Mouse (Mus musculus) kidney, postnatal 0 days (tissue): ENCODE measurements around the gene Cops4. TPM values are rescaled to one million over a fixed set of nuclear protein-coding genes. Genes with fewer than 3 reads are reported as not detected.

Experiments
- ATAC-seq: fragments of 200-750 bp; cut with Nextera tagmentation; replicated peaks from 2 replicates; pipeline ENCODE4 v1.8.0; 2017; ENCODE audit warnings: low read depth, moderate number of reproducible peaks, moderate TSS enrichment, moderate library complexity; ENCODE audit not compliant: low FRiP score
- DNase-seq: peaks from one replicate; pipeline ENCODE4 v3.0.0-alpha.2; 2016; ENCODE audit warnings: low spot score
- H3K27ac ChIP-seq: fragments of 300-500 bp; sonication (generic); 2 replicates; pipeline ENCODE4 v1.5.1; 2014; ENCODE audit warnings: mild to moderate bottlenecking
- H3K27me3 ChIP-seq: fragments of 300-500 bp; sonication (generic); 2 replicates; pipeline ENCODE4 v1.6.1; 2014; ENCODE audit warnings: low read length, mixed read lengths; ENCODE audit not compliant: insufficient read depth
- H3K36me3 ChIP-seq: fragments of 300-500 bp; sonication (generic); 2 replicates; pipeline ENCODE4 v1.6.1; 2014; ENCODE audit warnings: low read length, mixed read lengths; ENCODE audit not compliant: insufficient read depth
- H3K4me1 ChIP-seq: fragments of 300-500 bp; sonication (generic); replicated peaks from 2 replicates; pipeline ENCODE4 v1.6.1; 2014; ENCODE audit warnings: antibody characterized with exemption, low read length, mixed read lengths; ENCODE audit not compliant: insufficient read depth
- H3K4me2 ChIP-seq: fragments of 300-500 bp; sonication (generic); 2 replicates; pipeline ENCODE4 v1.6.1; 2014; ENCODE audit warnings: mild to moderate bottlenecking, low read length, moderate library complexity, mixed read lengths
- H3K4me3 ChIP-seq: fragments of 300-500 bp; sonication (generic); replicated peaks from 2 replicates; pipeline ENCODE4 v1.5.1; 2014; ENCODE audit warnings: low read depth, low read length
- H3K9ac ChIP-seq: fragments of 300-500 bp; sonication (generic); 2 replicates; pipeline ENCODE4 v1.6.1; 2014; ENCODE audit warnings: low read depth, low read length
- H3K9me3 ChIP-seq: fragments of 300-500 bp; sonication (generic); replicated peaks from 2 replicates; pipeline ENCODE4 v1.6.1; 2016; ENCODE audit warnings: low read length, inconsistent platforms, mixed read lengths
- CTCF ChIP-seq: IDR thresholded peaks from 2 replicates; pipeline ENCODE4 v1.5.1; 2016; ENCODE audit warnings: antibody characterized with exemption, low read depth, mild to moderate bottlenecking, moderate library complexity
- WGBS: fragments of 180-500 bp; shearing (Covaris S2); extraction: QIAGEN DNeasy Blood & Tissue Kit; methylation state at CpG from one replicate; pipeline ENCODE4 v1.1.7; 2014; 5-methylcytosine and 5-hydroxymethylcytosine counted together
- polyA plus RNA-seq: library from polyadenylated mRNA; unstranded; fragments of >200 nt; fragmentation: Nextera tagmentation; extraction: Ambion mirVana; gene quantifications from 2 replicates; pipeline ENCODE4 v1.2.1, GENCODE M21; 2015

Cops4 gene
- polyA plus RNA-seq, 1 experiment from 2014 or later = 142 TPM

DNA sequence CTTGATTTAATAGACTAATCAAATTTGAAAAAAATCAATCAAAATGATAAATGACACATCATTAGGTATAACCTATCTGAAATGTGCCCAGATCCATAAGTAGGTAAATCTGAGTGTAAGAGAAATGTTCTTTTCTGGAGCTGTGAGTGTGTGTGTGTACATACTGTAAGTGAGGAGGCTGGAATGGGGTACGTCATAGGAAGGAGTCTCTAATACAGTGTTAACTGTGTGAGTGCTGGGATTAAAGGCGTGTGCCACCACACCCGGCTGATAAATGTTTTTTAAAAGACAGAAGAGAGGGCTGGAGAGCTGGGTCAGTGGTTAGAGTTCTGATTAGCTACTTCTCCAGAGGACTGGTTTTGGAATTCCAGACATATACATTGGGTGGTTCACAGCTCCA is 7.5 kb downstream of the Cops4 start:
- Histone ChIP-seq H3K4me2 (no peak overlapping the region), H3K4me3 (no peak overlapping the region), H3K9ac (no peak overlapping the region), H3K9me3 (no peaks in the 10 kb centered on the region), H3K27me3 (no peaks in the 10 kb centered on the region), H3K36me3 (peaks cover 16% of the 10 kb centered on the region), H3K4me1 (no peaks in the 10 kb centered on the region), H3K27ac (no peak overlapping the region)
- no peak for TF ChIP-seq CTCF
- no peak for ATAC-seq
- WGBS = 75% methylated on average over 3 of the region's 3 CpGs
- DNase-seq = no peak

DNA sequence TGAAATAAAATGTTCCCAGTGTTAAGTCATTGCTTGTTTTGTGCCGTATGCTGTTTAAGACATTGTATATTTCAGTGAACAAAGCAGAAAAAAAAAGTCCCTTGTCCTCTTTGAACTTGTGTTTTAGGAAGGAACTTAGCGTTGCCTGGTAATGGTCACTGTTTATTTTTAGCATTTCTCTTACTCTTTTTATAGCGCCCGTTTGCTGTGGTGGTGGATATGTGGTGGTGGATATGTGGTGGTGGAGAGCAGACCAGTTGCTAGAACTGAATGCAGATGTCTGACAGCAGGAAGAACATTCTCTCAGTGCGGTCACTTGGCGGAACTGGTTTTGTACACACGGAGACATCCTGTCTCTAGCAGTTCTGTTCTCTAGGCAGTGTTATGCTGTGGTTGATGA is 8.1 kb downstream of the Cops4 start:
- Histone ChIP-seq H3K4me2 (no peak overlapping the region), H3K4me3 (no peak overlapping the region), H3K27ac (no peak overlapping the region), H3K9me3 (no peaks in the 10 kb centered on the region), H3K36me3 (peaks cover 21% of the 10 kb centered on the region), H3K4me1 (no peaks in the 10 kb centered on the region), H3K9ac (no peak overlapping the region), H3K27me3 (no peaks in the 10 kb centered on the region)
- peak; percentile 35 for DNase-seq
- no peak for TF ChIP-seq CTCF
- WGBS = 68% methylated on average over 7 of the region's 7 CpGs
- ATAC-seq = no peak

DNA sequence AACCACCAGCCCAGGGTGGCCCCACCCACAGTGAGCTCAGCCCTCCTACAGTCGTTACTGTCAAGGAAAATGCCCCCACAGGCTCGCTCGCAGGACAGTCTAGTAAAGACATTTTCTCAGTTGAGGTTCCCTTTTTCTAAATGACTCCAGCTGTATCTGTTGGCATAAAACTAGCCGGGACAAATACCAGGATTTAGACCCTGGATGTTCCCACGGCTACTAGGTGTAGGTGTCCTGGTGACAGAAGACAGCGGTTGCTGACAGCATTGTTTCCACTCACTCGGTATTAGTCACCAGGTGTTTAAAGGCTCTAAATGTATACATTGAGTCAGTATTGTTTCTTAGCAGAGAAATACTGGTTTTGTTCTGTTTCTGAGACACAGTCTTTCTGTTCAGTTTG is 17.7 kb downstream of the Cops4 start:
- no peak for DNase-seq
- Histone ChIP-seq H3K27me3 (no peaks in the 10 kb centered on the region), H3K4me3 (no peak overlapping the region), H3K9me3 (no peaks in the 10 kb centered on the region), H3K4me1 (no peaks in the 10 kb centered on the region), H3K27ac (no peak overlapping the region), H3K9ac (no peak overlapping the region), H3K36me3 (peaks cover 47% of the 10 kb centered on the region), H3K4me2 (no peak overlapping the region)
- ATAC-seq = no peak
- TF ChIP-seq CTCF = no peak
- WGBS = 83% methylated on average over 7 of the region's 7 CpGs

DNA sequence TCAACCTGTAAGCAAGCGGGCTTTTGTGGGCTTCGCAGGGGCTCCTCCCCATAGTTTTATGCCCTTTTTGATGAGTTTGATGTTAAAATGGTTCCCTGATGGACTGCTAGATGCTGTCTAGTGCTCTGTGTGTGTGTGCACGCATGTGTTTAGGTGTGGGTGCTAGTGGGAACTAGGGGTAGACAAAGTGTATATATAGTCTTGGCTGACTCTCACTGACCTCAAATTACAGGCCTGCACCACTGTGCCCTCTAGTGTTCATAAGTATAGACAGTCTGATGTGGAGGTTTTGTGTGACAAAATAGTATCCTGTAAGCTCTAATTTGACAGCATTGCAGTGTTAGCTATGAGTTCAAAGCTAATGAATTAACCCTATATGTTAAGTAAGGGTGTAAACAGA is 18.5 kb downstream of the Cops4 start:
- TF ChIP-seq CTCF = peak; percentile 82
- DNase-seq = peak; percentile 80
- H3K9me3 ChIP-seq = no peaks in the 10 kb centered on the region
- H3K27ac ChIP-seq = no peak overlapping the region
- ATAC-seq = no peak
- no peak overlapping the region for H3K9ac ChIP-seq
- H3K27me3 ChIP-seq = no peaks in the 10 kb centered on the region
- WGBS = 81% methylated on average over 3 of the region's 3 CpGs
- H3K4me1 ChIP-seq = no peaks in the 10 kb centered on the region
- no peak overlapping the region for H3K4me2 ChIP-seq
- peaks cover 39% of the 10 kb centered on the region for H3K36me3 ChIP-seq
- no peak overlapping the region for H3K4me3 ChIP-seq

DNA sequence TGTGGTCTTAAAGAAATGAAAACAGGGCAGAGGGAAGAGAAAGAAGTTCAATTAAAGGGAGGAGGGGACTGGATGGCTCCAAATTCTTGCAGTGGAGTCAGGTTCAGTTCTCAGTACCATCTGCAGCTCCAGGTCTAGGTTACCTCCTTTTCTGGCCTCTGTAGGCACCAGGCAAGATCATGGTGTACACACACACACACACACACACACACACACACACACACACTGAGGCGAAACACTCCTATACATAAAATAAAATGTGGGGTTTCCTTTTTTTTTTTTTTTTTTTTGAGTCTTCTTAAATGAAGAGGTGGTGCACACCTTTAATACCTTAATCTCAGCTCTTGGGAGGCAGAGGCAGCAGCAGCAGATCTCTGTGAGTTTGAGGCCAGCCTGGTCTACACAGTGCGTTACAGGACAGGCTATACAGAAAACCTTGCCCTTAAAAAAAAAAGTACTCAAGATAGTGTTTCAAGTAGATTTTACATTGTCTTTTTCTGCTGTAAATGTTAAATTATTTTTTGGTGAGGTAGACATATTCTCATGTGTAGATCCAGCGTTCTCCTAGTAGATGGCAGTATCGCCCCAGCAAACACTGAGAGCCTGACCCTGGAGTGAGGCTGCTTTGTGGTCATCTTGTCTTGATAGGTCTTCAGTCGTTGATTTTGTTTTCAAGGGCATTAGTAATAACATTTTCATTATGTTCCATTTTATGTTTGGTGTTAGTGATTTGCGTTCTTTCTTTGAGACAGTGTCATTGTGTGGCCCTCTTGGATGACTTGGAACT is 28.4 kb downstream of the Cops4 start:
- WGBS = 83% methylated on average over 6 of the region's 6 CpGs
- Histone ChIP-seq H3K4me2 (no peak overlapping the region), H3K4me1 (no peaks in the 10 kb centered on the region), H3K9me3 (no peaks in the 10 kb centered on the region), H3K36me3 (peaks cover 29% of the 10 kb centered on the region), H3K4me3 (no peak overlapping the region), H3K9ac (no peak overlapping the region), H3K27ac (no peak overlapping the region), H3K27me3 (no peaks in the 10 kb centered on the region)
- ATAC-seq = no peak
- DNase-seq = peak; percentile 48
- peak; percentile 70 for TF ChIP-seq CTCF

DNA sequence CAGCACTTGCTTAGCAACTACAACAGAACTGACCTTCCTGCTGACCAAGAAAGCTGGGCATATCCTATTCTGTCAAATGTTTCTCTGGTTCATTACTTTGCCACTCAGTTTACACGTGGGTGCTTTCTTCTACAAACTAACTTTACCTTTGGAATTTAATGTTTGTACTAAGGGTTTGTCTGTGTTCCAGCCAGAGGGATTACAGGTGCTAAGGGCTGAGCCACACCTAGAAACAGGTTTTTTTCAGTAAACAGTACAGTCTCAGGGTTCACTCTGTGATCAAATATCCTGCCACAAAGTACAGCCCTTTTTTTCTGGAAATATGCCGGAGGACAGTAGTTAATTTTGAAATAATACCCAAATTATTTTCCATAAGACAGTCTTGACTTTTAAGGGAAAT is 30.1 kb downstream of the Cops4 start:
- ATAC-seq = no peak
- Histone ChIP-seq H3K4me2 (no peak overlapping the region), H3K27ac (no peak overlapping the region), H3K9ac (no peak overlapping the region), H3K4me1 (no peaks in the 10 kb centered on the region), H3K27me3 (no peaks in the 10 kb centered on the region), H3K9me3 (no peaks in the 10 kb centered on the region), H3K36me3 (peaks cover 24% of the 10 kb centered on the region), H3K4me3 (no peak overlapping the region)
- TF ChIP-seq CTCF = no peak
- no peak for DNase-seq
- 71% methylated on average over 2 of the region's 2 CpGs for WGBS

DNA sequence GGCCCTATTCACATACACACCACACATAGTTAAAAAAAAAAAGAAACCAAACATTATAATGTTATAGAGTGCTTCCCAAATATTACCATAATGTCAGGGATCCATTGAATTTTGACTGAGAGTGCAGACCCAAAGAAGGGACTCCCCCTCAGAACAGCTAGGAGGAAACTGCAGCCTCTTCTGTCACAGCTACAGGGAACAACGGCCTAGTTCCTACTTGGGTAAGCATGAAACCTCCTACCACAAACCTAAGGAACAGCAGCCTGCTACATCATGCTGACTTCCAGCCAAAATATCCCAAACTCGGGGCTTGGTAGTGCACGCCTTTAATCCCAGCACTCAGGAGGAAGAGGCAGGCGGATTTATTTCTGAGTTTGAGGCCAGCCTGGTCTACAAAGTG is 31.2 kb downstream of the Cops4 start:
- 94% methylated on average over 4 of the region's 4 CpGs for WGBS
- Histone ChIP-seq H3K4me1 (no peaks in the 10 kb centered on the region), H3K9me3 (no peaks in the 10 kb centered on the region), H3K36me3 (peaks cover 24% of the 10 kb centered on the region), H3K9ac (no peak overlapping the region), H3K4me3 (no peak overlapping the region), H3K4me2 (no peak overlapping the region), H3K27me3 (no peaks in the 10 kb centered on the region), H3K27ac (no peak overlapping the region)
- TF ChIP-seq CTCF = no peak
- no peak for ATAC-seq
- no peak for DNase-seq
